Mouse (Mus musculus) skeletal muscle tissue, adult 2 months (tissue): Measurements from ENCODE around the gene Rdm1.
"Not testable (repeated sequence)": the region's sequence is repeated elsewhere in the genome, so short reads cannot be mapped to it uniquely, and the experiment has no call there.

ENCODE experiments used
- DNase-seq: peaks from one replicate; pipeline ENCODE4 v3.0.0-alpha.2; 2012; ENCODE audit warnings: low read depth, low spot score

The Rdm1 gene

DNA sequence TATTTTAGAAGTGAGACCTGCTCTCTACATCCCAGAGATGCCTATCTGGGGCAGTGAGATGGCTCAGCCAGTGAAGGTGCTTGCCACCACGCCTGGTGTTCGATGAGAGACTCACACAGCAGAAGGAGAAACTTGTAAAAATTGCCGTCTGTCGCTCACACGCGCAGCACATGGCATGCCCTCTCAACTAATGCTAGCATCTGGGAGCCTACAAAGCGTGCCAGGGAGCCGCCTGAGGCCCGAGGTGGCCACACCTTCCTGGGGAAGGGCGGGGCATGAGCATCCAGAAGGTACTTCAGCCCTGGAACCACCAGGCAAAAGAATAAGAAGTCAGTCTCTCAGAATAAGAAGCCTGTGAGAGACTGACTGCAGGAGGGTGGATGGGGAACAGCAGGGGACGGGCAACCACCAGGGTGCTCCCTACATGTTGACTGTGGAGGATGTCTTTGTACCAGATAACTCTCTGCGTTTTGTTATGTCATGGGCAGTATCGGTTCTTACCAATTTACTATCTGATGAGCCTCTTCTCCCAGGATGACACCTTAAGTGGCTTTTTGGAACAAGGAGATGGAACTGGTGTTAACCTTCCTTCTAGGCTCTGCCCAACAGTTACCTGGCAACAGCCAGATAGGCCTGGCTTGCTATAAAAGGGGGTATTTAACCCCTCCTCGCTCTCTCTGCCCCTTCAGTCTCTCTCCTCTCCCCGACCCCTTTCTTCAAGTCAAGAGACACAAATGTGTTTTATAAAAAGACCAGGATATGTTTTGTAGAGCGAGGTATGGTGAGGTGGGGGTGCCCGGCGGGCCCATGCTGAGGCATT lies 9.8 kb upstream of the Rdm1 start:
- DNase-seq: no peak

DNA sequence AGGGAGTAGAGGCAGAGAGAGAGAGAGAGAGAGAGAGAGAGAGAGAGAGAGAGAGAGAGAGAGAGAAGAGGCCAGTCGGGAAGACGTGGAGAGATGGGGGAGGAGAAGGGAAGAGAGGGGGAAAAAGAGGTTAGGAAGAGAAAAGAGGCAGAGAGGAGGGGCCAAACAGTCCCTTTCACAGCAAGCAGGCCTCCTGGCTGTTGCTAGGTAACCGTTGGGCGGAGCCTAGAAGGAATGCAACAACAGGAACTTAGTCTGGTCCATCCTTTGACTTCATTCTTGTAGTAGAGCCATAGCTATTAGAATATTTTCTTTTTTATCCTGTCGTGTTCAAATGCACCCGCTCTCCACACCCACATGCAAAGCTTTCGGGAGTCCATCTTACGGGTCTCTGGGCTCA lies 9.1 kb upstream of the Rdm1 start:
- no peak for DNase-seq

DNA sequence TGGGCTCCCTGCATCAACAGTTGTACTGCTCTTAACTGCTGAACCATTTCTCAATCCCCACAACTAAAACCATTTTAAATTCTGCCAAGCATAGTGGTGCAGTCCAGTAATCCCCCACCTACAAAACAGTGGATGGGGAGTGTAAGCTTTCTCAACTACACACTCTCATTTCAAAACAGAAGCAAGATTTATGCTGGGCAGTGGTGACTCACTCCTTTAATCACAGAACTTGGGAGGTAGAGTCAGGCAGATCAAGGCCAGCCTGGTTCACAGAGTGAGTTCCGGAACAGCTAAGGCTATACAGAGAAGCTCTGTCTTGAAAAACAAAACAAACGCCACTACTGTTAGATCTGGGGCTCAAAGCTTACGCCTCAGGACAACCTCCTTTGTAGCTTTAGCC lies 8.4 kb upstream of the Rdm1 start:
- DNase-seq: no peak

GRCm38 (mm10) chr11:101620022-101620655 lies 6.9 kb upstream of the Rdm1 start:
- not testable (repeated sequence) for DNase-seq

DNA sequence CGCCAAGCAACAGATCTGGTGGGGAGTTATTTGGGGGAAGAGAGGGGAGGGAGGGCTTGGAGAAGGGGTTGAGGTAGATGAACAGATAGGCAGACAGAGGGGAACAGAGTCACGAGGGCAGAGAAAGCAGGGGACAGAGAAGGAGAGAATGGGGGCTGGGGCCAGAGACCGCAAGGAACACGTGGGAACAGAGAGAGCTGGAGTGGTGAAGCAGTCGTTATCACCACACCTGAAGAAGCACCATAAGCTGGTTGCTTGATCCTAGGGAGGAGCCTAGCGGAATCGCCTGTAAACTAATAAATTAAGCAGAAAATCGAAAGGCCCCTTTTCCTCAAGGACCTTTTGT lies 373 bp upstream of the Rdm1 start:
- no peak for DNase-seq

- peak; percentile 88 for DNase-seq
Observed at GRCm38 (mm10) chr11:101627857-101628559, 1.0 kb downstream of the Rdm1 start.

GRCm38 (mm10) chr11:101628733-101629417 lies 1.9 kb downstream of the Rdm1 start:
- not testable (repeated sequence) for DNase-seq

DNA sequence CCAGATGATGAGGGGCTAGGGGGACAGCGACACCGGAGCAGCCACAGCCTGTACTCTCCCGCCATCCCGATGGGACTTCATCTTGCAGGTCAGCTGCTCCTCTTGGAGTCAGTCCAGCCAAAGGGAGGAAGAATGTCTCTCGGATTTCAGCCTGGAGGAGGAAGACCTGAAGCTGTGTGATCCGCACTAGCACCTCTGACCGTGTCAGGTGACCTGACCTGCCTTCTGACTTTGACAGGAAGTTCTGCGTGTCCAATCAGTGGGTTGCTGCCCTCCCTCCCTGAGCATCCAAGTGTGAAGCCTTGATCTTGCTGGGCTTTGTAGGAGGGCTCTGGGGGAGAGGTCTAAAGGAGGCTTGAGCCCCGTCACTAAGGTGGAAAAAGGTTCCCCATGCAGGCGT lies 8.7 kb downstream of the Rdm1 start:
- DNase-seq: no peak

DNA sequence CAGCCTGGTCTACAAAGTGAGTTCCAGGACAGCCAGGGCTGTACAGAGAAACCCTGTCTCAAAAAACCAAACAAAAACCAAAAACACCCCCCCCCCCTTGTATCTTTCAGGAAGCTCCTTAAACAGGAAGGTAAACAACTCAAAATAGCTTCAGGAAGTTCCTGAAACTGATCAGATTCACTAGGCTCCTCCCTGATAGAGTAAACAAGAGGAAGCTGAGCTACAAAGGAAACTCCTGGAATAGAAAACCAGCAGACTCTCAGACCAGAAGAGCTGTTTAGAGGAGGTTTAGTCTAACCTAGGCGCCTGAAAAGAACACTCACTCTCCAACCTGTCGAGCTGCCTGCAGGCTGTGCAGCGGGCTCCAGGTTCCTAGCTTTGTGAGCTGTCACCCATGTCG lies 12.8 kb downstream of the Rdm1 start:
- no peak for DNase-seq

DNA sequence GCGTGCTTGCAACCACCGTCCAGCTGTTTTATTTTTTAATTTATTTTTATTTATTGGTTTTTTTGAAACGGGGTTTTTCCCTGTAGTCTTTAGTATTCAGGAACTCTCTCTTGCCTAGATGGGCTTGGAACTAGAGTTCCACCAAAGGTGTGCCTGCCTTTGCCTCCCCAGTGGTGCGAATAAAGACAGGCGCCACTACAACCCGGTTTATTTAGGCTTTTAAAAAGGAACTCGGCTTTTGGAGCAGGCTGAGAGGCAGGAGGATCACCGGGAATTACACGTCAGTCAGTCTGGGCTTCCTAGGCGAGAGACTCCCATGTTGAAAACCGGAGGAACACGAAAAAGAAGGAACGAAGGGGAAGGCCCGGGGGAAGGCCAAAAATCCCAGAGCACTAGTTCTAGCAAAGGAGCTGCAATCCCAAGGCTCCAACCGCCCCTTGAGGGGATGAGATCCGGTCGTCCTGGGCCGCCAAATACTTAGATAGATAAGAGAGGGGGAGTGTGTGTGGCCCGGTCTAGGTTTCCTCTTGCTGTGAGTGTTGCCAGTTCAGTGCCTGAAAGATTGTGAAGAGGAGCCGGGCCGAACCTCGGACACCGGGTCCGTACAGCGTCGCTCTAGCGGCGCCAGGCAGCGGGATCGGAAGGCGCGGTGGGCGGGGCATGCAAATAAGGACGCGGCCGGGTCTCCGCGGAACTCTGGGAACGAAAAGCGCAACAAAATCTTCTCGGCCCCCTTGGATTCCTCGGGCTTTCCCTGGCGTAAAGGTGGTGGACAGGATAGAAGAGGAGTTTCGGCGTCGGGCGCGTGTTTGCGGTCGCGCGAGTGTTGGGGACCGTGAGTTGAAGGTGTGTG lies 14.1 kb downstream of the Rdm1 start:
- peak; percentile 84 for DNase-seq

DNA sequence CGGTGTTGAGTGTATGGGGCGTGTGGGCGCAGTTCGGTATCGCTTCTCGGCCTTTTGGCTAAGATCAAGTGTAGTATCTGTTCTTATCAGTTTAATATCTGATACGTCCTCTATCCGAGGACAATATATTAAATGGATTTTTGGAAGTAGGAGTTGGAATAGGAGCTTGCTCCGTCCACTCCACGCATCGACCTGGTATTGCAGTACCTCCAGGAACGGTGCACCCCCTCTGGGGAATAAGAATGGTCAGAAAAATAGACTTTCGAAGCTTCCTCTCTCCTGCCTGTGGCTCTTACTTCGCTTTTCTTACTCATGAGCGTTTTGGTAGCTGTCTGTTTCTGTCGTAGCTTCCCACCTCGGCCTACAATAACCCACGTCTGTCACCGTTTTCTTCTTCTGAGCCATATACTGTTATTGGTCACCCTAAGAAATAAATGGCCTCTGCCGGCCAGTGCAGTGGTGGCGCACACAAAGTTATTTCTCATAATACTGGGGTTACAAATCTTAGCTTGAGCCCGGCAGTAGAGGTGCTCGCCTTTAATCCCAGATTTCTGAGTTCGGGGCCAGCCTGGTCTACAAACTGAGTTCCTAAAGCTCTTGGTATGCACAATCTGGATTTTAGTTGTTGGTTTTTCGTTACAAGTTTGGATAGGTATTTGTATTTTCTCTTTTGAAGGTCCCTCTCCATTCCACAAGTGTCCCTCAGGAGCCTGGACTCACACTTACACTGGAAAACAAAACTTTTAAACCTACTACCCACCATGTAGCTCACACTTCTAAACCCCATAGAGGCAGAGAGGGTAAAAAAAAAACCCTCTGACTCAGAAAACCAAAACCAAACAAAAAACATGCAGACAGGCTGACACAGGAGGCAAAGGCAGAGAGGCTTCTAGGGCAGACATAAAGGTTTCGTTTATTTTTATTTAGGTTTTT lies 15.0 kb downstream of the Rdm1 start:
- peak; percentile 41 for DNase-seq

DNA sequence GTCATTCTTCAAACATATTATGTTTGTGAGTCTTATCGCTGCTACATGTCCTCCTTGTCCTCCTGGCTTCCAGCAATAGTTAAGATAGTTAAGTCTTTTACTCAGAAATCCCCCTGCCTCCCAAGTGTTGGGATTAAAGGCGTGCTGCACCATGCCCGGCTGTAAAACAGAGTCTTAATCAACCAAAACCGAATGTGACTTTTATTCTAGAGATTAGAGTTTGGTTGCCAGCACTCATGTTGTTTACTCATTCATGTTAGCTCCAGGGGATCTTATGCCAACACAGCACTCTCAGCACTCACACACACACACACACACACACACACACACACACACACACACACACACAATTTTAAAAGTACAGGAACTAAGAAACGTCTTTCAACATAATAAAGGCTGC lies 15.9 kb downstream of the Rdm1 start:
- no peak for DNase-seq

DNA sequence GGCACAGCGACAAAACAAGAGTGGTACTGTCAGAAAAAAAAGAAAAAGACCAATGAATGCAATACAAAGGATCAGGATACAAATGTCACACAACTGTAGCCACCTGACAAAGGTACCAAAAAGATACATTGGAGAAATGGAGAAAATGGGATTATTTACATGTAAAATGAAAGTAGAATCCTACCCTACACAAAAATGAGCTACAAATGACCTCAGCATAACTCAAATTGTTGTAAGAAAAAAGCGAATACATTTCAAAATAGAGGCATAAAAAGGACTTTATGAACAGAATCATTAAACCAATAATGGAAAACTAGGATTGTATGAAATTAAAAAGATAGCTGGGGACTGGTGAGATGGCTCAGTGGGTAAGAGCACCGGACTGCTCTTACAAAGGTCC lies 17.6 kb downstream of the Rdm1 start:
- DNase-seq: no peak

DNA sequence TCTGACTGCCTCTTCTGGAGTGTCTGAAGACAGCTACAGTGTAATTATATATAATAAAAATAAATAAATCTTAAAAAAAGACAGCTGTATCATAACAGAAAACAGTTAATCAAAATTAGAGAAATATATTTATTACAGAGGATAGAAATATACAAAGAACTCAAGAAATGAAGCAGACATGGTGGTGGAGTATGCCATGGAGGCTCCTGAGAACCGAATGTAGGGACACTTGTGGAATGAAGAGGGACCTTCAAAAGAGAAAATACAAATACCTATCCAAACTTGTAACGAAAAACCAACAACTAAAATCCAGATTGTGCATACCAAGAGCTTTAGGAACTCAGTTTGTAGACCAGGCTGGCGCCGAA lies 18.0 kb downstream of the Rdm1 start:
- DNase-seq: not testable (repeated sequence)

DNA sequence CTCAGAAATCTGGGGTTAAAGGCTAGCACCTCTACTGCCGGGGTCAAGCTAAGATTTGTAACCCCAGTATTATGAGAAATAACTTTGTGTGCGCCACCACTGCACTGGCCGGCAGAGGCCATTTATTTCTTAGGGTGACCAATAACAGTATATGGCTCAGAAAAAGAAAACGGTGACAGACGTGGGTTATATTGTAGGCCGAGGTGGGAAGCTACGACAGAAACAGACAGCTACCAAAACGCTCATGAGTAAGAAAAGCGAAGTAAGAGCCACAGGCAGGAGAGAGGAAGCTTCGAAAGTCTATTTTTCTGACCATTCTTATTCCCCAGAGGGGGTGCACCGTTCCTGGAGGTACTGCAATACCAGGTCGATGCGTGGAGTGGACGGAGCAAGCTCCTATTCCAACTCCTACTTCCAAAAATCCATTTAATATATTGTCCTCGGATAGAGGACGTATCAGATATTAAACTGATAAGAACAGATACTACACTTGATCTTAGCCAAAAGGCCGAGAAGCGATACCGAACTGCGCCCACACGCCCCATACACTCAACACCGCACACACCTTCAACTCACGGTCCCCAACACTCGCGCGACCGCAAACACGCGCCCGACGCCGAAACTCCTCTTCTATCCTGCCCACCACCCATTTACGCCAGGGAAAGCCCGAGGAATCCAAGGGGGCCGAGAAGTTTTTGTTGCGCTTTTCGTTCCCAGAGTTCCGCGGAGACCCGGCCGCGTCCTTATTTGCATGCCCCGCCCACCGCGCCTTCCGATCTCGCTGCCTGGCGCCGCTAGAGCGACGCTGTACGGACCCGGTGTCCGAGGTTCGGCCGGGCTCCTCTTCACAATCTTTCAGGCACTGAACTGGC lies 18.7 kb downstream of the Rdm1 start:
- peak; percentile 89 for DNase-seq

DNA sequence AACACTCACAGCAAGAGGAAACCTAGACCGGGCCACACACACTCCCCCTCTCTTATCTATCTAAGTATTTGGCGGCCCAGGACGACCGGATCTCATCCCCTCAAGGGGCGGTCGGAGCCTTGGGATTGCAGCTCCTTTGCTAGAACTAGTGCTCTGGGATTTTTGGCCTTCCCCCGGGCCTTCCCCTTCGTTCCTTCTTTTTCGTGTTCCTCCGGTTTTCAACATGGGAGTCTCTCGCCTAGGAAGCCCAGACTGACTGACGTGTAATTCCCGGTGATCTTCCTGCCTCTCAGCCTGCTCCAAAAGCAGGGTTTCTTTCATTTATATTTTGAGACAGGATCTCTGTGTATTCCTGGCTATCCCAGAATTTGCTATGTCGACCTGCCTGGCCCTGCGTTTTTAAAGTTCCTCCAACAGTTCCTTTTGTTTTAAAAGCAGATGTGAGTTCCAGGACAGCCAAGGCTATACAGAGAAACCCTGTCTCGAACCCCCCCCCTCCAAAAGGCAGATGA lies 19.3 kb downstream of the Rdm1 start:
- DNase-seq: not testable (repeated sequence)

DNA sequence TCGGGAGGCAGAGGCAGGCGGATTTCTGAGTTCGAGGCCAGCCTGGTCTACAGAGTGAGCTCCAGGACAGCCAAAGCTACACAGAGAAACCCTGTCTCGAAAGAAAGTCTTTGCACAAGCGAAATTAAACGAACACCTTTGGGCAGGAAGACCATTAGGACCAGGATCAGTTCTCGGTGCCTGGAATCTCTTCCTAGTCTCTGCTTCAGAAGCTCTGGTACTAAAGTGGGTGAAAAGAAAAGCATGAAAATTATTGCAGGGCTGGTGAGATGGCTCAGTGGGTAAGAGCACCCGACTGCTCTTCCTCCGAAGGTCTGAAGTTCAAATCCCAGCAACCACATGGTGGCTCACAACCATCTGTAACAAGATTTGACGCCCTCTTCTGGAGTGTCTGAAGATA lies 20.1 kb downstream of the Rdm1 start:
- not testable (repeated sequence) for DNase-seq

GRCm38 (mm10) chr11:101656356-101656755 lies 29.4 kb downstream of the Rdm1 start:
- no peak for DNase-seq

GRCm38 (mm10) chr11:101657528-101657885 lies 30.5 kb downstream of the Rdm1 start:
- DNase-seq: no peak
